Mouse (Mus musculus) small intestine, adult 2 months (tissue): Measurements from ENCODE around the gene Cyp4f15. TPM values are rescaled to one million over a fixed set of nuclear protein-coding genes. Genes with fewer than 3 reads are reported as not detected.

Source experiments
- H3K27ac ChIP-seq: fragments of 200-500 bp; 2 replicates; pipeline ENCODE4 v1.5.1; 2012; ENCODE audit warnings: low read depth, low read length, control low read depth, inconsistent platforms; ENCODE audit not compliant: insufficient read depth
- H3K27me3 ChIP-seq: fragments of 200-500 bp; 2 replicates; pipeline ENCODE4 v1.6.1; 2012; ENCODE audit warnings: mild to moderate bottlenecking, moderate library complexity, low read length, inconsistent platforms; ENCODE audit not compliant: control insufficient read depth, insufficient read depth
- H3K36me3 ChIP-seq: fragments of 200-500 bp; 2 replicates; pipeline ENCODE4 v1.6.1; 2012; ENCODE audit warnings: mild to moderate bottlenecking, low read length, control low read depth, inconsistent platforms; ENCODE audit not compliant: control insufficient read depth, insufficient read depth
- H3K4me1 ChIP-seq: fragments of 200-500 bp; 2 replicates; pipeline ENCODE4 v1.6.1; 2012; ENCODE audit warnings: low read length, inconsistent platforms, mixed read lengths; ENCODE audit not compliant: control insufficient read depth, insufficient read depth, insufficient read length
- H3K4me3 ChIP-seq: fragments of 200-500 bp; 2 replicates; pipeline ENCODE4 v1.5.1; 2012; ENCODE audit warnings: low read depth, mild to moderate bottlenecking, control low read depth, inconsistent platforms, low read length, moderate library complexity
- CTCF ChIP-seq: fragments of 200-500 bp; IDR thresholded peaks from 2 replicates; pipeline ENCODE4 v1.5.1; 2012; ENCODE audit warnings: low read depth, mild to moderate bottlenecking, control low read depth, inconsistent platforms, low read length, moderate library complexity, mixed read lengths; ENCODE audit not compliant: insufficient replicate concordance, insufficient read length; ENCODE audit errors: extremely low read depth
- POLR2A ChIP-seq: fragments of 200-500 bp; IDR thresholded peaks from 2 replicates; pipeline ENCODE4 v1.6.1; 2012; ENCODE audit warnings: low read depth, mild to moderate bottlenecking, control low read depth, inconsistent platforms, low read length, moderate library complexity
- WGBS: fragments of 180-500 bp; shearing (Covaris S2); methylation state at CpG from one replicate; pipeline ENCODE4 v1.1.7; 2018; 5-methylcytosine and 5-hydroxymethylcytosine counted together
- polyA plus RNA-seq: library from polyadenylated mRNA; depleted of rRNA; stranded (reverse); fragments of >200 nt; gene quantifications from 2 replicates; pipeline ENCODE4 v1.2.3, GENCODE M21; 2012; rRNA removed

The Cyp4f15 gene
- 0.57 and 2.3 TPM in 2 replicates for polyA plus RNA-seq

DNA sequence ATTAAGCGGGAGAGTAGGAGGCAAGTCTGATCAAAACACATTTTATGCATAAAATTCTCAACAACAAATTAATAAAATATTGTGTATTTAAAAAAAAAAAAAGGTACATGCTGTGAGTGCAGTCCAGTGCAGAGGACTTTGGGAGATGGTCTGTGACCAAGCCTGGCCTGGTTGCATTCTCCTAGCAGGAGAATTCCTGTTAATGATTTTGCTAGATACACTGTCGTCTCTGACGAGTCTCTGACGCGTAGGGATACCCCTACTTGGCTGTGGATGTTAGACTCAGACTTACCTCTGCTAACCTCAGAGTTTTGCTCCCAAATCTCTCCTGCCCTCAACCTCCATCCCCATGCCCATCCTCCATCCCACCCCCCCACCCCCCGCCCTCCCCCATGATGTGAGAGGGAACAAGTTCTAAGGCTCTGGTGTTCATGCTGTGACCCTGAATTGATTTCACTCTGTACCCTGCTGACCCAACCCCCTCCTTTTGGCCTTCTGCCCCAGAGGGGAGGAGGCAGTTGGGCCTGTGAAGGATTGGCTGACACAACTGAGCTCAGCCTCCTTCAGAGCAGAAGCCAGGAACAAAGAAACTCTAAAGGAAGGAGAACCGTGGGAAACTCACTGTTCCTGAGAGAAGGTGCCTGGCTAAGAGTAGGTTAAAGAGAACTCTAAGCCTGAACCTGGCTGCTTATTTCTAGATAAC is at the start of gene Cyp4f15:
Gene Cyp4f15, plus strand, starts transcription at position 580 of the 703 bp plus-strand sequence.
- TF ChIP-seq POLR2A: no peak
- TF ChIP-seq CTCF: no peak

GRCm38 (mm10) chr17:32636341-32636740 is 49.1 kb upstream of the Cyp4f15 start:
- peaks cover 12% of the 10 kb centered on the region for H3K4me1 ChIP-seq
- no peaks in the 10 kb centered on the region for H3K27me3 ChIP-seq
- H3K27ac ChIP-seq: no peak overlapping the region
- TF ChIP-seq CTCF (no peak), POLR2A (no peak)
- no peaks in the 10 kb centered on the region for H3K36me3 ChIP-seq
- 83% methylated on average over 3 of the region's 3 CpGs for WGBS
- H3K4me3 ChIP-seq: no peak overlapping the region

More for the DNA sequence above, at the start of gene Cyp4f15:
- Histone ChIP-seq H3K27me3 (no peaks in the 10 kb centered on the region), H3K27ac (no peak within 1 kb of the TSS), H3K4me1 (peaks cover 4% of the 10 kb centered on the region; the same call in 1 of the 2 replicates), H3K4me3 (no peak within 1 kb of the TSS), H3K36me3 (no peaks in the 10 kb centered on the region)
- WGBS: 38% methylated on average over 7 of the region's 7 CpGs

DNA sequence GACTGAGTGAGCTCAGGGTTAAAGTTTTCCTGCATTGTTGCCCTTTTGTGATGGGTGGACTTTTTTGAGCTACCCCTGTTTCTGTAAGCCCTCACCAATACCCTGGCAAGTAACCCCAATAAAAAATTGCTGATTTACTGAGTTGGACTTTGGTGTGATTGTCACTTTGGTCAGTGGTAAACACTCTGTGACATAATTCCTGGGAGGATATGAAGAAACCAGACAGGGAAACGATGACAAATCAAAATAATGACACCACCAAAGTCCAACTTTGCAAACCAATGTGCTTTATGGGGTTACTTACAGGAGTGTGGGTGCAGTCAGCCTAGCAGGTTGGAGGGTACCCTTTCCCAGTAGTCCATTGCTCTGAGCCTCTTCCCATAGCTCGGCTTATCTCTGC is 48.3 kb upstream of the Cyp4f15 start:
- no peaks in the 10 kb centered on the region for H3K36me3 ChIP-seq
- peaks cover 12% of the 10 kb centered on the region for H3K4me1 ChIP-seq
- TF ChIP-seq CTCF (no peak), POLR2A (no peak)
- no peak overlapping the region for H3K4me3 ChIP-seq
- 33% methylated on average over 2 of the region's 2 CpGs for WGBS
- H3K27ac ChIP-seq: peak overlapping the region; percentile 15; the same call in 1 of the 2 replicates
- no peaks in the 10 kb centered on the region for H3K27me3 ChIP-seq

DNA sequence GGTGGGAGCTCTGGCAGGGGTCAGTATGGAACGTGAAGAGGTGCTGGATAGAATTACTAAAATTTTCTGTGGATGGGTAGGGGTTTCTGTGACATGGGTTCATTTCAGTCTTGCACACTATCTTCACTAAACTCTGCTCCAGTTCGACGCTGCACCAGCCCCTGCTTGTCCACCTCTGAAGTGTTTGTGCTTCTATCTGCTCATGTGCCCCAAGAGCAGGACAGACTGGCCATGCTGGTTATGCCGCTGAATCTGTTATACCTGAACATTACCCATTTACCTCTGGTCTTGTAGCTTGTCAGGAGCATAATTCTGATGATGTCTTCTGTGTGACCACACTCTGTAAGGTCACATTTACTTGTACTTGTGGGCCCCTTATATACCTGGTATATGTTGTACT is 38.8 kb upstream of the Cyp4f15 start:
- no peaks in the 10 kb centered on the region for H3K27me3 ChIP-seq
- H3K36me3 ChIP-seq: no peaks in the 10 kb centered on the region
- H3K27ac ChIP-seq: no peak overlapping the region
- no peak for TF ChIP-seq POLR2A
- TF ChIP-seq CTCF: no peak
- 79% methylated on average over 4 of the region's 4 CpGs for WGBS
- no peak overlapping the region for H3K4me3 ChIP-seq
- H3K4me1 ChIP-seq: no peaks in the 10 kb centered on the region

DNA sequence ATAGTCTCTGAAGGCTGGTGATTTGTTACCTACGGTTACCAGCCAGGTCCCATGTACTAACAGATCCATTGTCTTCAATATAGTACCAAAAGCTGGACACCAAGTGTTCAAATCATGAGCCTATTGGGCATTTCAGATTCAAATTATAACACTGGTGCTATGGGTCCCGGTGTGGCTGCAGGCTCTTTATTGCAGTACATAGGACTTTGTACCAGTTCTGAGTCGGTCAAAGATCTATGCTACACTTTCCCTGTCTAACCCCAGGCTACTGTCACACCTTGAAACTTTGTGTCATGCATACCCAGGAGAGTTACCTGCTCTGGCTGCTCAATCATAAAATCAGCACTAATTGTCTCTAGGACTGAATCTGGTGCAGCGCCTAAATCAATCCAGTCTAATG is 31.6 kb upstream of the Cyp4f15 start:
- Histone ChIP-seq H3K27me3 (no peaks in the 10 kb centered on the region), H3K27ac (peak overlapping the region; percentile 86), H3K36me3 (no peaks in the 10 kb centered on the region), H3K4me3 (no peak overlapping the region), H3K4me1 (peaks cover 14% of the 10 kb centered on the region; the same call in 1 of the 2 replicates)
- 37% methylated on average over 4 of the region's 4 CpGs for whole genome bisulfite sequencing
- TF ChIP-seq POLR2A (no peak), CTCF (no peak)

DNA sequence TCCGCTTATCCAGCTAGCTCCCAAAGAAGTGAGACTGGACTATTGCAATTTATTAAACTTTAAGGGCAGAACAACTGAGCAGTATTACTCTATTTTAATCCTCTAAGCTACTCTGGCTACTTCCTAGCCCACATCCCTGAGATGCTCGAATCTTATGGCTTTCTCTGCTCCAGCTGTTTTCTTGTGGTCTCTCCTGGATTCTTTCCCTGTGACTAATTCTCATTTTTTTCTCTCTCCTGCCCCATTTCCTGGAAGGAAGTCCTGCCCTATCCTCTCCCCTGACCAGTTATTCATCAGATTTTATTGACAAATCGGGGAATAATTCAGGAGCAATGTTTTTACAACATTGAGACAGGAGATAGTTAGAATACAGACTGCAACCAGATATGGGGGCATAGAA is 28.4 kb upstream of the Cyp4f15 start:
- no peak overlapping the region for H3K4me3 ChIP-seq
- TF ChIP-seq CTCF (no peak), POLR2A (no peak)
- H3K27ac ChIP-seq: peak overlapping the region; percentile 62
- no peaks in the 10 kb centered on the region for H3K36me3 ChIP-seq
- H3K4me1 ChIP-seq: peaks cover 23% of the 10 kb centered on the region; the same call in 1 of the 2 replicates
- H3K27me3 ChIP-seq: no peaks in the 10 kb centered on the region
- WGBS: 71% methylated on average over 3 of the region's 3 CpGs

DNA sequence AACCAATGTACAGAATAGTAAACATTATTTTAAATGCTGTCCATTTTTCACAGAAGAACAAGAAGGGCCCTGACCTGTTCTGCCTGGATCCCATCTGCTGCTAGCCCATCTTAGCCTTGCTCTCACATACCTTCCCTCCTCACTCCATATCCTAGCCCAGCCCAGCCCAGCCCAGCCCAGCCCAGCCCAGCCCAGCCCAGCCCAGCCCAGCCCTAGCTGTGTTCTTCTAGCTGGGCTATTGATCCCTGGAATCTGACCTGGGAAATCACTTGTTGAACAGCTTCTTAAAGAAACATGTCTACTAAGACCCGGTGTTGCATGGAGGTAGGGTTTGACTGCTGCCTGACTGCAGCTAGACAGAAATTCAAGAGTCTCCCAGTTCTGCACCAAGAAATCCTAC is 27.2 kb upstream of the Cyp4f15 start:
- WGBS: 37% methylated on average over 1 of the region's 1 CpGs
- TF ChIP-seq CTCF (no peak), POLR2A (no peak)
- peaks cover 32% of the 10 kb centered on the region for H3K4me1 ChIP-seq
- H3K27me3 ChIP-seq: no peaks in the 10 kb centered on the region
- H3K27ac ChIP-seq: peak overlapping the region; percentile 97
- peaks cover 2% of the 10 kb centered on the region; the same call in 1 of the 2 replicates for H3K36me3 ChIP-seq
- no peak overlapping the region for H3K4me3 ChIP-seq
